Mouse (Mus musculus) hindbrain, embryonic 15.5 days (tissue): ENCODE results near the gene Cgnl1. TPM values are rescaled to one million over a fixed set of nuclear protein-coding genes. Genes with fewer than 3 reads are reported as not detected.

Source experiments
- ATAC-seq: fragments of 200-750 bp; cut with Nextera tagmentation; 2 replicates; pipeline ENCODE4 v1.8.0; 2017; ENCODE audit warnings: low read depth, moderate number of reproducible peaks, moderate TSS enrichment; ENCODE audit not compliant: low FRiP score
- H3K27ac ChIP-seq: fragments of 300-500 bp; sonication (generic); replicated peaks from 2 replicates; pipeline ENCODE4 v1.5.1; 2015; ENCODE audit warnings: mild to moderate bottlenecking, inconsistent platforms
- H3K27me3 ChIP-seq: fragments of 300-500 bp; sonication (generic); 2 replicates; pipeline ENCODE4 v1.6.1; 2015; ENCODE audit warnings: control low read depth, inconsistent platforms
- H3K36me3 ChIP-seq: fragments of 300-500 bp; sonication (generic); 2 replicates; pipeline ENCODE4 v1.6.1; 2015; ENCODE audit warnings: control low read depth, inconsistent platforms
- H3K4me1 ChIP-seq: fragments of 300-500 bp; sonication (generic); replicated peaks from 2 replicates; pipeline ENCODE4 v1.6.1; 2015; ENCODE audit warnings: control low read depth, inconsistent platforms
- H3K4me2 ChIP-seq: fragments of 300-500 bp; sonication (generic); 2 replicates; pipeline ENCODE4 v1.6.1; 2015; ENCODE audit warnings: moderate library complexity, mild to moderate bottlenecking, inconsistent platforms
- H3K4me3 ChIP-seq: fragments of 300-500 bp; sonication (generic); 2 replicates; pipeline ENCODE4 v1.5.1; 2015; ENCODE audit warnings: mild to moderate bottlenecking, inconsistent platforms
- H3K9ac ChIP-seq: fragments of 300-500 bp; sonication (generic); 2 replicates; pipeline ENCODE4 v1.6.1; 2015; ENCODE audit warnings: inconsistent platforms
- H3K9me3 ChIP-seq: fragments of 300-500 bp; sonication (generic); 2 replicates; pipeline ENCODE4 v1.6.1; 2016; ENCODE audit warnings: control low read depth, inconsistent platforms
- WGBS: fragments of 180-500 bp; shearing (Covaris S2); methylation state at CpG from one replicate; pipeline ENCODE4 v1.1.7; 2015; 5-methylcytosine and 5-hydroxymethylcytosine counted together
- polyA plus RNA-seq: library from polyadenylated mRNA; unstranded; fragments of >200 nt; fragmentation: Nextera tagmentation; extraction: Ambion mirVana; gene quantifications from 2 replicates; pipeline ENCODE4 v1.2.1, GENCODE M21; 2015

The Cgnl1 gene
- polyA plus RNA-seq, 1 experiment from 2014 or later, result 6.7 TPM

DNA sequence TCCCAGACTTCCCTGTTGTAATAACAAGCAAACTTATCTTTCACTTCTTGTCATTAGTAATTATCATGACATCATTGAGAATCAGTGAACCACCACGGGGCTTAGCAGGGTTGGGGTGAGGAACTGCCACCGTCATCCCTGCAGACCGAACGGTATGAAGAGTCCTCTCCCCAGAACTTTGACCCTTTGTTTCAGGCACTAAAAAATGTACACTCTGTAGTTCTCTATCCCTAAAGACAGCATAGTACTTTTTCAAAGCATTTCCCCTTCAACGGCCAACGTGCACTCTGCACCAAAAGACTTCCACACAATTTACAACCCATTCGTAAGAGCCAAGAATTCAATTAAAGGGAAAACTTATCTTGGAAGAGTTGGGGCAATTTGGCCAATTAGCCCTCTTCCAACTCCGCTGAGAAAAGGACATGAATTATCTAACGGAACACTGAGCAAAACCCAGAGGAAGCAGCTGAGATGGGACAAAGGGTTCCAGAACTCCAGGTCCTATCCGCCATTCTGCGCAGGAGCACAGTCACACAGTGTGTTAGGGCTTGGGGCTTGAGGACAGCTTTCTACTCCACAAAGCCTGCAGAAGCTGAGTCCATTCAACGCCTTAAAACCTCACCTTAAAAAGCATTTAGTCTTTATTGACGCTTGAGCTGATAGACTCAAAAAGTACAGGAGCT lies 66.9 kb downstream of the Cgnl1 start:
- H3K4me1 ChIP-seq, result no peaks in the 10 kb centered on the region
- H3K9me3 ChIP-seq, result no peaks in the 10 kb centered on the region
- no peaks in the 10 kb centered on the region for H3K36me3 ChIP-seq
- 86% methylated on average over 13 of the region's 13 CpGs for WGBS
- no peak overlapping the region for H3K4me3 ChIP-seq
- ATAC-seq, result no peak
- H3K9ac ChIP-seq, result no peak overlapping the region
- no peaks in the 10 kb centered on the region for H3K27me3 ChIP-seq
- no peak overlapping the region for H3K27ac ChIP-seq
- H3K4me2 ChIP-seq, result no peak overlapping the region

DNA sequence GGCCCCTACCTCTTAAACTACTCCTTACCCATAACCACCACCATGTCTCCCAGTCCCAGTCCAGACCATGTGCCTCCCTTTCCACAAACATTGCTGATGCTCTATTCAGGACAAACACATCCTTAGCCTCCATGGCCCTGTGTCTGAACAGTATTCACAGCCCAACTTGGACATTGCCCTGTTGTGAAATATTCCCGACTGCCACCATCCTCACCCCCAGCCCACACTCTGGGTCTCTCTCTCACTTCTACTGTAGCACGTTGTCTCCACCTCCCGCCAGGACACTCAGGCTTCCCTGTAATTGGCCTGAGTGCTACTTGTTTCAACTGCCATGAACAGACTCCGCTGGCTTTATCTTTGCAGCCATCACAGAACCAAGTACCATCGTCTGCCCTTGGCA lies 72.3 kb downstream of the Cgnl1 start:
- 93% methylated on average over 5 of the region's 5 CpGs for WGBS
- no peak overlapping the region for H3K27ac ChIP-seq
- no peak for ATAC-seq

DNA sequence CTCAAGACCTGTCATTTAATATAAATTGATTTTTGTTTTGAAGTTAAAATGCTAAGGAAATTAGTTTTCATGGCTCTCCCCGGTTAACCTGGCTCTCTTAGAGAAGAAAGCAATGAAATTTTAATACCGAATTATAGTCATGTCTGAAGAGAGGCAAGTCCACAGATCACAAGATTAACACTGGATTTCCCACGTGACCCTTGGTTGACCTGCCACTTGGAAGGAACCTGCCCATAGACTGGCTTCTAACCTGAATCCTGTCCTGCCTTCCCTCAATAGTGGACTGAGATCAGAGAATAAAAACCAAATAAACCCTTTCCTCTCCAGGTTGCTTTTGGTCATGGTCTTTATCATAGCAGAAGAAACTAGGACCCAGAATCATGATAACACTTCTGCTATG lies 73.3 kb downstream of the Cgnl1 start:
- H3K9me3 ChIP-seq, result no peaks in the 10 kb centered on the region
- no peak overlapping the region for H3K4me3 ChIP-seq
- no peak for ATAC-seq
- H3K27me3 ChIP-seq, result no peaks in the 10 kb centered on the region
- no peak overlapping the region for H3K27ac ChIP-seq
- 87% methylated on average over 3 of the region's 3 CpGs for WGBS
- H3K4me1 ChIP-seq, result no peaks in the 10 kb centered on the region
- H3K9ac ChIP-seq, result no peak overlapping the region
- no peaks in the 10 kb centered on the region for H3K36me3 ChIP-seq
- no peak overlapping the region for H3K4me2 ChIP-seq

More for the DNA sequence above, 72.3 kb downstream of the Cgnl1 start:
- H3K27me3 ChIP-seq, result no peaks in the 10 kb centered on the region
- H3K4me2 ChIP-seq, result no peak overlapping the region
- no peaks in the 10 kb centered on the region for H3K9me3 ChIP-seq
- no peak overlapping the region for H3K4me3 ChIP-seq
- no peaks in the 10 kb centered on the region for H3K4me1 ChIP-seq
- H3K9ac ChIP-seq, result no peak overlapping the region
- H3K36me3 ChIP-seq, result no peaks in the 10 kb centered on the region

DNA sequence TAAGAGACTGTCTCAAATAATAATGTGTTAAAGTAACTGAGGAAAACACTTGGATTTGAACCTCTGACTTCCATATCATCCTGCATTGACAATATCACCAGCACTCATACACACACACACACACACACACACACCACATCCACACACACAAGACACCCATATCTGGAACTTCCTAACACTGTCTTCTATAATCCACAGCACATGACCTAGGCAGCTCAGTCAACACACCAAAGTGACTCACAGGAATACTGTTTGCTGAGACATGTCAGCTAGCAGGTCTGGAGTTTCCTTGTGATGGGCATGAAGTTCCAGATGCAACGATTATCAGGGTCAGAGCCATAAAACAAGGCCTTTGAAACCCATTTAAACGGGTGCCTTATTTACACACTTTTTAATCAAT lies 74.2 kb downstream of the Cgnl1 start:
- Histone ChIP-seq H3K4me3 (no peak overlapping the region), H3K4me2 (no peak overlapping the region), H3K27me3 (no peaks in the 10 kb centered on the region), H3K9ac (no peak overlapping the region), H3K27ac (no peak overlapping the region), H3K36me3 (no peaks in the 10 kb centered on the region), H3K9me3 (no peaks in the 10 kb centered on the region), H3K4me1 (no peaks in the 10 kb centered on the region)
- 80% methylated on average over 2 of the region's 2 CpGs for WGBS
- ATAC-seq, result no peak

DNA sequence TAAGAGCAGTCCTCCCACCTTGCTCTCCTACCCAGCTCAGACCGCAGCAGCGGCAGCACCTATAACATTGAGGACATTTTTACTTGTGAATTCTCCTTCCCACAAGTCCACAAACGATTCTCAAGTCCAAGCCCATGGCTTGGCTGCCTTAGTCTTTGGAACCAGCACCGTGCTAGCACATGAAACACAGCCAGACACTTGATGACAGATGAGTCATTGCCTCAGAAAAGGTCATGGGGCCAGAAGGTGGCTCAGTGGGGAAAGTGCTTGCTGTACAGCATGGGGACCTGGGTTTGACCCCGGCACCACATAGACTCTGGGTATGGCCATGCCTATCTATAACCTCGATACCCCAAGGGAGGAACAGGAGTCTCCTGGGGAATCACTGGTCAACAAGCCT lies 74.6 kb downstream of the Cgnl1 start:
- Histone ChIP-seq H3K4me3 (no peak overlapping the region), H3K4me1 (no peaks in the 10 kb centered on the region), H3K9ac (no peak overlapping the region), H3K9me3 (no peaks in the 10 kb centered on the region), H3K27ac (no peak overlapping the region), H3K4me2 (no peak overlapping the region), H3K27me3 (no peaks in the 10 kb centered on the region), H3K36me3 (no peaks in the 10 kb centered on the region)
- no peak for ATAC-seq
- WGBS, result 84% methylated on average over 6 of the region's 6 CpGs

DNA sequence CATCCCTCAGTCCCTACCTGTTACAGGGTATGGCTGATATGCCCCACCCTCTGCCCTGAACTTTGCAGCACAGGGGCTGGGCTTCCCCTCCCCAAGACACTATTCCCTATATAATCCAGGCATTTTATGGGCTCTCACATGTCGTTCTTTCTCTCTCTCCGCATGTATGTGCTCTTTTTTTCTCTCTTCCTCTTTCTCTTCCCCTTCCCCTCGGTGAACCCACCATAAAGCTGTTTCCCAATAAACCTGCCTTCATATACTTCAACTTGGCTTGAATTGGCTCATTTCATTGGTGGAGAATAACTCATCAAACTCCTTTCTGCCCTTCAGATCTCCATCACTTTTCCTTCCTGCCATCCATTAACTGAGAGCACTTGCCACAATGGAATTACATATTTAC lies 76.3 kb downstream of the Cgnl1 start:
- Histone ChIP-seq H3K4me3 (no peak overlapping the region), H3K36me3 (no peaks in the 10 kb centered on the region), H3K9ac (no peak overlapping the region), H3K9me3 (no peaks in the 10 kb centered on the region), H3K4me1 (no peaks in the 10 kb centered on the region), H3K27ac (no peak overlapping the region), H3K27me3 (no peaks in the 10 kb centered on the region), H3K4me2 (no peak overlapping the region)
- no peak for ATAC-seq
- WGBS, result 85% methylated on average over 3 of the region's 3 CpGs

DNA sequence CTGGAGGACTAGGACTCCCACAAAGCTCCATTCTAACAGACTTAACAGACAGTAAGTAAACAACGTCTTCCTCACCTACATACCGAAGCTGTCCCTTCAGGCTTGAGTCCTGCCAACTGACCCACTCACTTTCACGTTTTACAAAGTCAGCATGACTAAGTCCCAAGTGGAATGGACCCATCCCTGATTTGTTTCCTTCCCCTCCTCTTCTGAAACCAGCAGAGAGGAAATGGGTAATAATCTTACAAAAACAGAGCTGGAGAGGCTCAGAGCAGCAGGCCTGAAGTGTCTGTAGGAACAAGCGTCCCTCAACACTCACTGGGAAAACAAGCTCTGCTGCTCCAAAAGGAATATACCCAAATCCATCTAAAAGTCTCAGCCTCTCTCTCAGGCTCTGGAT lies 77.2 kb downstream of the Cgnl1 start:
- H3K4me2 ChIP-seq, result no peak overlapping the region
- H3K9ac ChIP-seq, result no peak overlapping the region
- H3K36me3 ChIP-seq, result no peaks in the 10 kb centered on the region
- no peaks in the 10 kb centered on the region for H3K9me3 ChIP-seq
- ATAC-seq, result no peak
- no peaks in the 10 kb centered on the region for H3K4me1 ChIP-seq
- H3K27ac ChIP-seq, result no peak overlapping the region
- H3K4me3 ChIP-seq, result no peak overlapping the region
- WGBS, result 58% methylated on average over 4 of the region's 4 CpGs
- no peaks in the 10 kb centered on the region for H3K27me3 ChIP-seq

DNA sequence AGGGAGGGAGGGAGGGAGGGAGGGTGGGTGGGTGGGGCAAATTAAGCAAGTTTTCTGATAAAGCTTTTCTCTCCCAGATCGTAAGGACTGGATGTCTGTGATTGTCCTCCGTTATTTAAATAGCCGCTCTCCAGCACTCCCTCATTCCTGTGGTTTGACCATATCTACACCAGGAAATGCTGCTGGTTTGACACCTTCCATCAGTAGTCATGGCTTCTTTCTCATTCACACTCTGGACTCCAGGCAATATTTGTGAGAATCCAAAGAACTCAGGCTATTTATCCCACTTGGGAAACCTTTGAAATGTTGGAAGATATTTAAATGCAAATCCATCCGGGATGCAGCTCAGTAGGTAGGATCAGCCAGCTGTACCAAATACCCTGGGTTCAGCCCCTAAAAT lies 77.6 kb downstream of the Cgnl1 start:
- no peak overlapping the region for H3K4me3 ChIP-seq
- no peak overlapping the region for H3K9ac ChIP-seq
- H3K36me3 ChIP-seq, result no peaks in the 10 kb centered on the region
- no peaks in the 10 kb centered on the region for H3K4me1 ChIP-seq
- no peaks in the 10 kb centered on the region for H3K27me3 ChIP-seq
- H3K4me2 ChIP-seq, result no peak overlapping the region
- WGBS, result 77% methylated on average over 4 of the region's 4 CpGs
- no peak overlapping the region for H3K27ac ChIP-seq
- ATAC-seq, result no peak
- H3K9me3 ChIP-seq, result no peaks in the 10 kb centered on the region

DNA sequence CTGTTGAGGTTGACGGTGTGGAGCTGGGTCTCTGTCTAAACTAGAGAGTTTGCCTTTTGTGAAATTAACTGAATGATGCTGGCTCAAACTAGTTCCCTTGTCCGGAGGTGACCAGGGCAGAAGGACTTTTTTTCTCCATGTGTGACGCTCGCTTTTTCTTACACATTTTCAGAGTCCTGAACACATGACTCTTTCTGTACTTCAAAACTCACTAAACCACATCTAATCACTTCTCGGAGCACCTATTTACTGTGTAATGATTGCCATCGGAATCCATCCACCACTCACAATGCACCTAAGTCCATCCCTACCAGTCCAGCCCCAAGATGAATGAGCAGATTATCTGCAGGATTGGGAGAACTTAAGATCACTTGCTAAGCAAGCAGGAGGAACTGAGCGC lies 79.2 kb downstream of the Cgnl1 start:
- Histone ChIP-seq H3K36me3 (no peaks in the 10 kb centered on the region), H3K4me1 (no peaks in the 10 kb centered on the region), H3K27me3 (no peaks in the 10 kb centered on the region), H3K27ac (no peak overlapping the region), H3K4me2 (no peak overlapping the region), H3K4me3 (no peak overlapping the region), H3K9ac (no peak overlapping the region), H3K9me3 (no peaks in the 10 kb centered on the region)
- 92% methylated on average over 7 of the region's 7 CpGs for WGBS
- ATAC-seq, result no peak

DNA sequence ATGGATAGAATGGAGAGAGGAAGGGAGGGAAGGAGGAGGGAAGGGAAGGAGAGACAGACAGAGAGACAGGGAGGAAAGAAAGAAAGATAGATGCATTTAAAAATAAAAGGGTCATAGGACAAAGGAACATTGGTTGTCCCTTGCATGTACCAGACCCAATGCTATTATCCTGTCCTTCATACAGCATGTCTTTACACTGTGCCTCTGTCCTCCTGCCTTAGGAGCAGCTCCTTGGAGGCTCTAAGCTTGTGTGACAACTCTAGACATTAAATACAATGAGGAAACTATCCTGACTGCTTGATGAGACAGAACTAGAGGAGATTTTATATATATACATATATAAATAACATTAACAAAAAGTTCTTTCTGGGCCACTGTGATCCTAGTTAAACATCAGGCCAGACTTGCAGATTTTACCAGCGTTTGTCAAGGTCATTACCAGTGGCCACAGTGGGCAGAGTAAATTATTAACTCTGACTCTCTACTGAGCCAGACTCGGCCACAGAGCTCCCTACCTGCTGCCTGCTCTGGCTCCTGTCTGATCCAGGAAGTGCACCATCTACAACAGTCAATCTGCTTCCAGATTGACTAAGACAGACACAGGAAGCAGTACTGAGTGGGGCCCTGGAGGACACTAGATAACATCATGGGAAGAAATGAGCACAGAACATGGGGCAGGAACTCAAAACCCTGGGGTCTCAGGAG lies 81.9 kb downstream of the Cgnl1 start:
- H3K4me3 ChIP-seq, result no peak overlapping the region
- WGBS, result 73% methylated on average over 2 of the region's 2 CpGs
- H3K4me2 ChIP-seq, result no peak overlapping the region

DNA sequence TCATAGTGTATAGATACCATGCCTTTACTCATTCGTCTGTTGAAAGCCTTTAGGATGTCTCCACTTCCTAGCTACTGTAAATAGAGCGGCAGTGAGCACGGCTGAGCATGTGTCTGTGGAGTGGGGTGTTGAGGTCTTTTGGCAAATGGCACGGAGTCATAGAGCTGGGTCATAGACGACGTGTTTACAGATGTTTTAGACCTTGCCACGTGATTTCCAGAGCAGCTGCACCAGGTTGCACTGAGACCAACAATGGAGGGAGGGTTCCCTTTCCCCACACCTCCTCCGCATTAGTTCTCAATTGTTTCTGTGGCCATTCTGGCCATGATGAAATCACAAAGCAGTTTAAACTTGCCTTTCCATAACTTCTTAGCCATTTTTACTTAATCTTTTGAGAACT lies 84.9 kb downstream of the Cgnl1 start:
- no peak for ATAC-seq
- 84% methylated on average over 8 of the region's 8 CpGs for WGBS
- Histone ChIP-seq H3K27me3 (no peaks in the 10 kb centered on the region), H3K4me3 (no peak overlapping the region), H3K4me2 (no peak overlapping the region), H3K36me3 (no peaks in the 10 kb centered on the region), H3K9ac (no peak overlapping the region), H3K4me1 (no peaks in the 10 kb centered on the region), H3K9me3 (no peaks in the 10 kb centered on the region), H3K27ac (no peak overlapping the region)

More for the DNA sequence above, 81.9 kb downstream of the Cgnl1 start:
- H3K9me3 ChIP-seq, result no peaks in the 10 kb centered on the region
- no peak overlapping the region for H3K9ac ChIP-seq
- no peaks in the 10 kb centered on the region for H3K4me1 ChIP-seq
- ATAC-seq, result no peak
- H3K27ac ChIP-seq, result no peak overlapping the region
- no peaks in the 10 kb centered on the region for H3K27me3 ChIP-seq
- no peaks in the 10 kb centered on the region for H3K36me3 ChIP-seq

DNA sequence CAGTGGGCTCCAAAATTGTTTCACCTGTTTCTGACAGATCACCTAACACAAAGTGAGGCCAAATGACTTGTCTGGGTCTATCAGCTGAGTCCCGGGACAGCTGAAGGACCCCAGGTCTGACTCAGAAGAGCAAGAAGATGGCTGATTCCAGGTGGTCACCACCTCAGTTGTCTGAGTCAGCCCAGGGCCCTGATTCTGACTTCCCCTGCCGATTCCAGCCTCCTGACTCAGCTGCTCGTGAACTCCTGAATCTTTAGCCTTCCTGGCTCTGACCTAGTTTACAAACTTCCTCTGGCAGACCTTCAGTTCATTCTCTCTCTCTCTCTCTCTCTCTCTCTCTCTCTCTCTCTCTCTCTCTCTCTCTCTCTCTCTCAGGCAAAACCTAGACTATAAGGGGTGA lies 86.6 kb downstream of the Cgnl1 start:
- no peaks in the 10 kb centered on the region for H3K4me1 ChIP-seq
- 87% methylated on average over 3 of the region's 3 CpGs for WGBS
- H3K27ac ChIP-seq, result no peak overlapping the region
- no peak overlapping the region for H3K9ac ChIP-seq
- H3K36me3 ChIP-seq, result no peaks in the 10 kb centered on the region
- H3K4me2 ChIP-seq, result no peak overlapping the region
- no peak overlapping the region for H3K4me3 ChIP-seq
- no peaks in the 10 kb centered on the region for H3K9me3 ChIP-seq
- no peak for ATAC-seq
- no peaks in the 10 kb centered on the region for H3K27me3 ChIP-seq

DNA sequence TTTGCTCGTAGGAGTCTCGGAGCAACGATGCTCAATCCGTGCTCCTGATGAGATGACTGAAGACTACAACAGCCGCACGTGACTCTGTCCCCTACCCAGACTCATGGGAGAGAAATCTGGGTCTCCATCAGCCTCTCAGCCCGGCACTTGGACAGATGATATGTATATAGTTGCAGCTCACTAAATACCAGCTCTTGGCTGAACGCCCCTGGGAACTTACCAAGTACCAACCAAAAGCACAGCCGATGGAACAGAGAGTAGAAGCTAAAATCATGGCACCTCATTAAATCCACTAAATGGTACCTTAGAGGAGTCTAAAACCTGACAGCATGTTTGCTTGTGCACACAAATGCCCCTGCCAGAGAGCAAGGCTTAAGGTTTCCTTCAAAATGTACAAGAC lies 91.0 kb downstream of the Cgnl1 start:
- no peaks in the 10 kb centered on the region for H3K4me1 ChIP-seq
- H3K9me3 ChIP-seq, result no peaks in the 10 kb centered on the region
- 76% methylated on average over 9 of the region's 9 CpGs for WGBS
- no peaks in the 10 kb centered on the region for H3K27me3 ChIP-seq
- no peaks in the 10 kb centered on the region for H3K36me3 ChIP-seq
- H3K4me2 ChIP-seq, result no peak overlapping the region
- H3K9ac ChIP-seq, result no peak overlapping the region
- ATAC-seq, result no peak
- H3K4me3 ChIP-seq, result no peak overlapping the region
- H3K27ac ChIP-seq, result no peak overlapping the region
